Mouse (Mus musculus): ENCODE data around the gene Mef2b. TPM values are rescaled to one million over a fixed set of nuclear protein-coding genes. Genes with fewer than 3 reads are reported as not detected.

The Mef2b gene
- 194 and 232 TPM in 2 replicates for total RNA-seq (2012; rRNA removed)
- total RNA-seq (2014; rRNA removed) = 60.1 and 61.0 TPM in 2 replicates
- polyA plus RNA-seq (2012; ENCODE audit: insufficient read length, low read depth) = 130 and 168 TPM in 2 replicates

DNA sequence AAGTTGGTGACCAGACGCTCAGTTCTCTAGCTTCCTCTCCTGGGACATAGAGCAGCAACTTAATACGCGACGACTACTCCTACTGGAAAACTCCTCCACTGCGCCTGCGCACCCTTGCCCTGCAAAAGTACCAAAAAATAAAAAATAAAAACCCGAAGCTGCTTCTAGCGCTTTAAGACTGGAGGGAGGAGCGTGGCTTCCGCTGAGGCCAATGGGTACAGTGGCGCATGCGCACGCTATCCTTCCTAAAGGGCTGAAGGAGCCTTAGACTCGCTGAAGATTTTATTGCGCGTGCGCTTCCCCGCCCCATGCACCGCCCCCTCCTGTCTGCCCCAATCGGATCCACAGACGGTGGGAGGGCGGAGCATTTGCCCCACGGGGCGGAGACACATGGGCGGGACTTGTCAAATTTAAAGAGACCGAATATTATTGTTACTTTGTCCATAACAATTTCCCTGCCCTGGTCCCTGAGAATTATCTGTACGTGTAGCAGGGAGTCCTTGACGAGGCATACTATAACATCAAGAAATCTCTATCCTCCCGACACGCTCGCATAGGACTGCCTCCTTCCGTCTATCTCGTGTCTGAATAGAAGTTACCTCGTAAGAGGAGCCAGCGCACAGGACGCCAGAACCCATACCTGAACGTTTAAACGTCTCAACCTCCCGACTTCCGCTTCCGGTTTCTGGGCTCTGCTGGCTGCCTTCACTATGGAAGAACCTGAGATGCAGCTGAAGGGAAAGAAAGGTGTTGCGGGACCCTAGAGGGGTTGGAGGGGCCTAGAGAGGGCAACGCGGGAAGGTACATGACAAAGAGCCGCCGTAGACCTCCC, at the start of gene Mef2b, which contains the start of the genes Rfxank and Borcs8:
Gene Mef2b, plus strand, starts transcription at position 686 of the 832 bp plus-strand sequence.
Gene Rfxank, minus strand, starts transcription at position 129 of the 832 bp plus-strand sequence.
Gene Borcs8, plus strand, starts transcription at position 474 of the 832 bp plus-strand sequence.
- Histone ChIP-seq H3K4me1 (ENCODE audit: control insufficient read depth in 1 of 2, insufficient read depth in 2 of 2) (peaks cover 13 to 49% of the 10 kb centered on the region in 2 experiments), H3K79me2 (replicated peaks; ENCODE audit: control insufficient read depth, extremely low read depth, insufficient read depth, poor library complexity, severe bottlenecking) (peaks cover 28% of the 10 kb centered on the region), H3K9me3 (replicated peaks; ENCODE audit: low read length) (no peaks in the 10 kb centered on the region), H3K36me3 (replicated peaks in 1 of 2; ENCODE audit: control insufficient read depth in 1 of 2, insufficient read depth in 1 of 2, low read length in 1 of 2) (peaks cover 49 to 53% of the 10 kb centered on the region in 2 experiments), H3K4me2 (ENCODE audit: insufficient read depth, low read depth, poor library complexity, severe bottlenecking) (peak within 1 kb of the TSS; percentile 93), H3K9ac (ENCODE audit: insufficient read depth, low read depth) (peak within 1 kb of the TSS; percentile 91), H3K27ac (ENCODE audit: insufficient read depth, low read depth) (peak within 1 kb of the TSS; percentile 85), H3K27me3 (replicated peaks) (no peaks in the 10 kb centered on the region), H3K4me3 (replicated peaks in 1 of 3; ENCODE audit: low read depth in 2 of 3, low read length in 2 of 3, poor library complexity in 1 of 3) (peak within 1 kb of the TSS; percentile 79 to 92 (median 86))
- dilution Hi-C loops (cut with MboI; ENCODE audit: extremely low pct_ligation_motif_present, extremely low pct_unique_long_range_greater_than_20kb, low sequenced_read_pairs) (no loop called here), in situ Hi-C loops (cut with MboI; ENCODE audit: low pct_ligation_motif_present, low pct_unique_long_range_greater_than_20kb, low sequenced_read_pairs) (no loop called here)
- DNase-seq (ENCODE audit: extremely low read depth) = peak; percentile 99
- TF ChIP-seq POLR2AphosphoS2 (IDR thresholded peaks at IDR 0.05; ENCODE audit: low read depth, low read length) (no peak), NRF1 (IDR thresholded peaks at IDR 0.05; ENCODE audit: low read depth, low read length) (peak; percentile 97), MEF2A (IDR thresholded peaks at IDR 0.05; ENCODE audit: borderline replicate concordance, low read depth, low read length) (no peak), TCF12 (IDR thresholded peaks at IDR 0.05; ENCODE audit: low read depth, low read length) (peak; percentile 72), ETS1 (conservative IDR thresholded peaks at IDR 0.05; ENCODE audit: low read depth, low read length) (no peak; the same call in 1 of the 2 replicates), GABPA (IDR thresholded peaks at IDR 0.05; ENCODE audit: insufficient replicate concordance, low read depth, low read length) (no peak), PAX5 (IDR thresholded peaks at IDR 0.05; ENCODE audit: low read length) (no peak), JUND (conservative IDR thresholded peaks at IDR 0.05; ENCODE audit: low read depth, low read length) (no peak), MXI1 (IDR thresholded peaks at IDR 0.05; ENCODE audit: low read depth, low read length) (peak; percentile 78), ZC3H11A (IDR thresholded peaks at IDR 0.05; ENCODE audit: low read depth, low read length) (no peak), BHLHE40 (IDR thresholded peaks at IDR 0.05; ENCODE audit: low read depth, low read length) (no peak), SMC3 (IDR thresholded peaks at IDR 0.05; ENCODE audit: low read depth, low read length) (no peak), CHD1 (IDR thresholded peaks at IDR 0.05; ENCODE audit: low read depth, low read length) (no peak), ZKSCAN1 (IDR thresholded peaks at IDR 0.05; ENCODE audit: borderline replicate concordance, low read depth, low read length) (no peak; the same call in 1 of the 2 replicates), KAT2A (IDR thresholded peaks at IDR 0.05; ENCODE audit: insufficient replicate concordance, low read length) (no peak), UBTF (IDR thresholded peaks at IDR 0.05; ENCODE audit: low read depth, low read length) (no peak), MAFK (IDR thresholded peaks at IDR 0.05; ENCODE audit: insufficient replicate concordance, low read length) (no peak), USF2 (conservative IDR thresholded peaks at IDR 0.05; ENCODE audit: low read depth, low read length) (no peak), MAX (IDR thresholded peaks at IDR 0.05; ENCODE audit: low read length) (peak; percentile 34; the same call in 1 of the 2 replicates), TBP (conservative IDR thresholded peaks at IDR 0.05; ENCODE audit: low read depth, low read length) (peak; percentile 47; the same call in 1 of the 2 replicates), MAZ (IDR thresholded peaks at IDR 0.05; ENCODE audit: low read depth, low read length) (no peak), SIN3A (IDR thresholded peaks at IDR 0.05; ENCODE audit: low read length) (peak; percentile 94), MYC (IDR thresholded peaks at IDR 0.05; ENCODE audit: low read depth, low read length) (no peak), JUN (IDR thresholded peaks at IDR 0.05; ENCODE audit: insufficient read depth, low read depth, low read length) (no peak), CHD2 (IDR thresholded peaks at IDR 0.05; ENCODE audit: low read length) (no peak), RAD21 (IDR thresholded peaks at IDR 0.05; ENCODE audit: low read depth, low read length) (no peak), NELFE (IDR thresholded peaks at IDR 0.05; ENCODE audit: low read depth, low read length) (peak; percentile 59; the same call in 1 of the 2 replicates), E2F4 (IDR thresholded peaks at IDR 0.05; ENCODE audit: insufficient replicate concordance, low read depth, low read length) (no peak), POLR2A (IDR thresholded peaks at IDR 0.05; ENCODE audit: low read depth, low read length) (peak; percentile 58), ZNF384 (IDR thresholded peaks at IDR 0.05; ENCODE audit: low read depth, low read length) (peak; percentile 56), CTCF (conservative IDR thresholded peaks at IDR 0.05 in 1 of 2, IDR thresholded peaks at IDR 0.05 in 1 of 2; ENCODE audit: low read depth in 2 of 2, low read length in 2 of 2) (no peak), ZMIZ1 (IDR thresholded peaks at IDR 0.05; ENCODE audit: low read depth, low read length) (no peak), ELF1 (IDR thresholded peaks at IDR 0.05; ENCODE audit: low read depth, low read length) (peak; percentile 92), HCFC1 (IDR thresholded peaks at IDR 0.05; ENCODE audit: low read depth, low read length) (peak; percentile 33; the same call in 1 of the 2 replicates), EP300 (IDR thresholded peaks at IDR 0.05; ENCODE audit: low read length) (no peak), USF1 (IDR thresholded peaks at IDR 0.05; ENCODE audit: low read depth, low read length) (no peak), RCOR1 (conservative IDR thresholded peaks at IDR 0.05; ENCODE audit: low read depth, low read length) (no peak), IRF4 (IDR thresholded peaks at IDR 0.05; ENCODE audit: low read depth, low read length) (no peak)
